In genomic region chr10:30791016-30791415, GRCm38 (mm10) we compare ENCODE assay signal across 23 mouse cellular contexts. TPM values are rescaled to one million over a fixed set of nuclear protein-coding genes. Genes with fewer than 3 reads are reported as not detected.
"Had no signal": no experiment of that assay in that cellular context is flagged by ENCODE, and none has a peak within 500 bp of the region (broad histone marks: within the 10 kb centered on the region; RNA-seq: fewer than 3 reads in every experiment).

No protein-coding gene starts in this region.

- H3K4me3 ChIP-seq: limb, embryonic 12.5 days; limb, embryonic 15.5 days; midbrain, embryonic 12.5 days; midbrain, embryonic 15.5 days; neural tube, embryonic 12.5 days; neural tube, embryonic 15.5 days had no signal

- H3K27ac ChIP-seq: limb, embryonic 12.5 days; limb, embryonic 15.5 days; liver, embryonic 14.5 days; macrophage; midbrain, embryonic 12.5 days; midbrain, embryonic 15.5 days; neural tube, embryonic 12.5 days; neural tube, embryonic 15.5 days; stomach, postnatal 0 days had no signal

- H3K36me3 ChIP-seq: midbrain, embryonic 15.5 days; neural tube, embryonic 12.5 days had no signal

- H3K4me1 ChIP-seq: limb, embryonic 12.5 days; limb, embryonic 15.5 days; midbrain, embryonic 12.5 days; midbrain, embryonic 15.5 days; neural tube, embryonic 12.5 days; neural tube, embryonic 15.5 days had no signal

- H3K9me3 ChIP-seq: limb, embryonic 15.5 days; neural tube, embryonic 12.5 days had no signal

- DNase-seq: left cerebral cortex, postnatal 4 days; liver, postnatal 0 days; lung, embryonic 14.5 days; right cerebral cortex, adult 18-20 months; right cerebral cortex, postnatal 14 days; right cerebral cortex, postnatal 4 days; thymus, adult 2 months; thymus, postnatal 14 days; thymus, postnatal 4 days had no signal

- ATAC-seq: inflammation-experienced regulatory T-cells, adult 6 months; intestine, embryonic 16.5 days; liver, postnatal 0 days; lung, postnatal 0 days; midbrain, embryonic 15.5 days had no signal

- H3K27me3 ChIP-seq: limb, embryonic 12.5 days; limb, embryonic 15.5 days; midbrain, embryonic 12.5 days; midbrain, embryonic 15.5 days; neural tube, embryonic 12.5 days; neural tube, embryonic 15.5 days had no signal

- H3K4me2 ChIP-seq: limb, embryonic 12.5 days; limb, embryonic 15.5 days; liver, embryonic 11.5 days; lung, embryonic 14.5 days; midbrain, embryonic 12.5 days; midbrain, embryonic 15.5 days; neural tube, embryonic 12.5 days; neural tube, embryonic 15.5 days had no signal

- H3K9ac ChIP-seq: limb, embryonic 12.5 days; limb, embryonic 15.5 days; liver, embryonic 14.5 days; liver, postnatal 0 days; lung, embryonic 14.5 days; midbrain, embryonic 12.5 days; midbrain, embryonic 15.5 days; neural tube, embryonic 12.5 days; neural tube, embryonic 15.5 days had no signal

RNA-seq across cellular contexts. Expression of gene Hey2, which starts 51.6 kb away (rescaled TPM):
- total RNA-seq: megakaryocyte, adult 5-6 weeks had no signal
- polyA plus RNA-seq: macrophage had no signal
